Comparison of ENCODE assay signal across 23 mouse cellular contexts in the genomic region with DNA sequence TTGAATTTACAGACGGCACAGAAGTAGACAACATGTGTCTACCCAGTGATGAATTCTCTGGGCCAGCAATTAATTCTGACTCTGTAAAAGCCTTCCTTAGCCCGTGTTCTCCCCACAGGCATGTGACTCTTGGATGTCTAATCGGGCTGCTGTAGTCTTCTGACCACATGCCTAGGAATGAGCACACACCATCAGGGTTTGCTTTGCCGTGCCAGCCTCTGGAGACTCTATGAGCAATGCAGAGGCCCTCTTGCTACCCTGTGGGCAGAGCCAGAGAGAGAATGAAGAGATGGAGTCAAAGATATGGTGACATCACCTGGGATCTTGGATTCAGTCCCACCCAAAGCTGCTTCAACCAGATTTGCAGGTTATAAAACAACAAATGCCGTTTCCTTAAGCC. TPM values are rescaled to one million over a fixed set of nuclear protein-coding genes. Genes with fewer than 3 reads are reported as not detected.
A peak's percentile ranks its signal among the peaks of the same experiment; 100 is the strongest.
DNase-seq lines count a peak whose midpoint lies in the region; ATAC-seq and TF ChIP-seq lines count a peak whose summit lies in the region.
"Had no signal": no experiment of that assay in that cellular context is flagged by ENCODE, and none has a peak within 500 bp of the region (broad histone marks: within the 10 kb centered on the region; RNA-seq: fewer than 3 reads in every experiment).

No protein-coding gene starts in this region.

- TF ChIP-seq CTCF in Patski (IDR thresholded peaks at IDR 0.05), result no peak
- no peak for TF ChIP-seq CTCF in stomach, postnatal 0 days (IDR thresholded peaks at IDR 0.05; ENCODE audit: low read depth)

- CTCF ChIA-PET in Patski (lab: Charles Lee), result interaction anchor here (1.8 to 1.9 kb wide), 2 partner anchors 12 to 13 kb away, joined by 5 read pairs; no protein-coding TSS in a partner anchor

- no peak overlapping the region for H3K4me3 ChIP-seq in forebrain, embryonic 11.5 days (ENCODE audit: low read depth, low read length)
- H3K4me3 ChIP-seq in forebrain, embryonic 15.5 days, result no peak overlapping the region
- no peak overlapping the region for H3K4me3 ChIP-seq in stomach, postnatal 0 days (ENCODE audit: low read depth, low read length)
- H3K4me3 ChIP-seq: heart, adult 2 months; heart, embryonic 15.5 days; hindbrain, embryonic 13.5 days had no signal

- 86% methylated on average over 5 of the region's 5 CpGs for WGBS in forebrain, embryonic 11.5 days
- WGBS in forebrain, embryonic 15.5 days, result 83% methylated on average over 5 of the region's 5 CpGs
- 58% methylated on average over 5 of the region's 5 CpGs for WGBS in stomach, postnatal 0 days

- H3K27ac ChIP-seq in forebrain, embryonic 11.5 days (ENCODE audit: low read depth, low read length), result no peak overlapping the region
- H3K27ac ChIP-seq in forebrain, embryonic 15.5 days (replicated peaks), result no peak overlapping the region
- 0 out of 2 replicates have a peak overlapping the region, but pooled peaks have one; percentile 25 for H3K27ac ChIP-seq in stomach, postnatal 0 days (replicated peaks)
- H3K27ac ChIP-seq: heart, adult 2 months; heart, embryonic 15.5 days; hindbrain, embryonic 13.5 days; hindbrain, postnatal 0 days had no signal

- POLR2A ChIA-PET in Patski (lab: Charles Lee), result no interaction called here

- H3K4me1 ChIP-seq in forebrain, embryonic 11.5 days (replicated peaks; ENCODE audit: control insufficient read depth, insufficient read depth, low read length), result no peaks in the 10 kb centered on the region
- no peaks in the 10 kb centered on the region for H3K4me1 ChIP-seq in forebrain, embryonic 15.5 days
- H3K4me1 ChIP-seq in stomach, postnatal 0 days (replicated peaks; ENCODE audit: control insufficient read depth, insufficient read depth), result 0 out of 2 replicates have a peak, but pooled peaks cover 2% of the 10 kb centered on the region
- H3K4me1 ChIP-seq: hindbrain, embryonic 13.5 days had no signal

- no peak overlapping the region for H3K9ac ChIP-seq in forebrain, embryonic 11.5 days (ENCODE audit: low read length)
- no peak overlapping the region for H3K9ac ChIP-seq in forebrain, embryonic 15.5 days (replicated peaks)
- no peak overlapping the region for H3K9ac ChIP-seq in stomach, postnatal 0 days (ENCODE audit: low read length)
- H3K9ac ChIP-seq: heart, embryonic 15.5 days; hindbrain, embryonic 13.5 days had no signal

- no peaks in the 10 kb centered on the region for H3K27me3 ChIP-seq in forebrain, embryonic 11.5 days (ENCODE audit: control insufficient read depth, insufficient read depth, low read length)
- H3K27me3 ChIP-seq in forebrain, embryonic 15.5 days, result no peaks in the 10 kb centered on the region
- no peaks in the 10 kb centered on the region for H3K27me3 ChIP-seq in Patski
- no peaks in the 10 kb centered on the region for H3K27me3 ChIP-seq in stomach, postnatal 0 days (ENCODE audit: control insufficient read depth, insufficient read depth, low read length)
- H3K27me3 ChIP-seq: heart, embryonic 15.5 days; hindbrain, embryonic 13.5 days had no signal

- H3K36me3 ChIP-seq in forebrain, embryonic 11.5 days (ENCODE audit: control insufficient read depth, insufficient read depth, low read length), result no peaks in the 10 kb centered on the region
- no peaks in the 10 kb centered on the region for H3K36me3 ChIP-seq in forebrain, embryonic 15.5 days
- no peaks in the 10 kb centered on the region for H3K36me3 ChIP-seq in stomach, postnatal 0 days (ENCODE audit: control insufficient read depth, insufficient read depth, low read length)
- H3K36me3 ChIP-seq: G1E; heart, embryonic 15.5 days; hindbrain, embryonic 13.5 days had no signal

- H3K9me3 ChIP-seq in forebrain, embryonic 11.5 days (ENCODE audit: control insufficient read depth, low read length), result no peaks in the 10 kb centered on the region
- H3K9me3 ChIP-seq in forebrain, embryonic 15.5 days, result no peaks in the 10 kb centered on the region
- no peaks in the 10 kb centered on the region for H3K9me3 ChIP-seq in stomach, postnatal 0 days (ENCODE audit: control insufficient read depth, low read length)
- H3K9me3 ChIP-seq: heart, embryonic 15.5 days; hindbrain, embryonic 13.5 days had no signal

- no peak overlapping the region for H3K4me2 ChIP-seq in forebrain, embryonic 11.5 days (ENCODE audit: low read depth, low read length, severe bottlenecking)
- no peak overlapping the region for H3K4me2 ChIP-seq in forebrain, embryonic 15.5 days (replicated peaks)
- H3K4me2 ChIP-seq in stomach, postnatal 0 days (replicated peaks; ENCODE audit: low read depth), result no peak overlapping the region
- H3K4me2 ChIP-seq: heart, embryonic 11.5 days; heart, embryonic 15.5 days; hindbrain, embryonic 13.5 days had no signal

- DNase-seq in forebrain, embryonic 11.5 days (ENCODE audit: low spot score), result peak; percentile 35
- DNase-seq in 3T3-L1 (ENCODE audit: low read depth, low spot score), result peak; percentile 63
- no peak for DNase-seq in Patski (ENCODE audit: low read depth, low spot score)
- no peak for DNase-seq in stomach, postnatal 0 days (ENCODE audit: low spot score)
- DNase-seq in layer of hippocampus, adult 18-20 months (ENCODE audit: low spot score in 2 of 2), result no peak
- DNase-seq: adrenal gland, adult 2 months; adrenal gland, postnatal 25 days; cerebellum, adult 2 months; cerebellum, postnatal 10 days; gastrocnemius, postnatal 14 days; heart, adult 2 months; heart, postnatal 14 days had no signal

- no peak for ATAC-seq in forebrain, embryonic 11.5 days (replicated peaks; ENCODE audit: low FRiP score)
- no peak for ATAC-seq in forebrain, embryonic 15.5 days (replicated peaks)
- peak; percentile 44 for ATAC-seq in Patski
- ATAC-seq in stomach, postnatal 0 days (ENCODE audit: low FRiP score, low TSS enrichment), result peak; percentile 61; the same call in 1 of the 2 replicates
- ATAC-seq in frontal cortex, adult (ENCODE audit: low TSS enrichment), result no peak
- ATAC-seq: CD4-positive, CD25-positive, alpha-beta regulatory T cell, adult 4 months; forebrain, embryonic 14.5 days; hindbrain, postnatal 0 days had no signal

- TF ChIP-seq EP300 in stomach, postnatal 0 days (optimal IDR thresholded peaks at IDR 0.05), result no peak

- in situ Hi-C loops in Patski (cut with MboI; ENCODE audit: low pct_unique_long_range_greater_than_20kb), result no loop called here

RNA-seq across cellular contexts. Expression of gene Usp43, which starts 10.9 kb away (rescaled TPM):
- 1.0 and 1.4 TPM in 2 replicates for polyA plus RNA-seq in forebrain, embryonic 11.5 days (2014; fragmentation: Nextera tagmentation; extraction: Ambion mirVana)
- polyA plus RNA-seq in forebrain, embryonic 15.5 days (2015; fragmentation: Nextera tagmentation; extraction: Ambion mirVana), result 1.8 and 2.3 TPM in 2 replicates
- 6.6 TPM for polyA plus RNA-seq in Patski (2021)
- 2.0 and 2.9 TPM in 2 replicates for polyA plus RNA-seq in stomach, postnatal 0 days (2015; fragmentation: Nextera tagmentation; extraction: Ambion mirVana)
- under 1 TPM; 0.58 to 0.67 TPM for total RNA-seq in layer of hippocampus, adult 18-20 months (2021)
- total RNA-seq: hematopoietic stem cell, adult 5-6 weeks had no signal
- polyA plus RNA-seq: CD4-positive, CD25-positive, alpha-beta regulatory T cell, adult 4 months; G1E had no signal

RNA-seq across cellular contexts. Expression of gene Cfap52, which starts 54.4 kb away (rescaled TPM):
- 0.86 and 1.4 TPM in 2 replicates for polyA plus RNA-seq in forebrain, embryonic 11.5 days (2014; fragmentation: Nextera tagmentation; extraction: Ambion mirVana)
- polyA plus RNA-seq in forebrain, embryonic 15.5 days (2015; fragmentation: Nextera tagmentation; extraction: Ambion mirVana), result 2.6 and 4.1 TPM in 2 replicates
- 1.9 TPM for polyA plus RNA-seq in Patski (2021)
- 0.35 and 0.42 TPM in 2 replicates for polyA plus RNA-seq in stomach, postnatal 0 days (2015; fragmentation: Nextera tagmentation; extraction: Ambion mirVana)
- total RNA-seq in layer of hippocampus, adult 18-20 months (2021), result 1 to 10 TPM in 1 of 2 experiments, under 1 TPM in 1; 0.63 to 1.1 TPM
- total RNA-seq: adrenal gland, adult 2 months; adrenal gland, postnatal 25 days; G1E; heart, adult 2 months; hematopoietic stem cell, adult 5-6 weeks had no signal
- polyA plus RNA-seq: adrenal gland, adult 2 months; CD4-positive, CD25-positive, alpha-beta regulatory T cell, adult 4 months; embryonic facial prominence, embryonic 11.5 days; G1E had no signal

RNA-seq across cellular contexts. Expression of gene Stx8, which starts 54.9 kb away (rescaled TPM):
- polyA plus RNA-seq in forebrain, embryonic 11.5 days (2014; fragmentation: Nextera tagmentation; extraction: Ambion mirVana), result 52.6 and 53.8 TPM in 2 replicates
- polyA plus RNA-seq in forebrain, embryonic 15.5 days (2015; fragmentation: Nextera tagmentation; extraction: Ambion mirVana), result 67.6 and 68.6 TPM in 2 replicates
- 64.8 TPM for polyA plus RNA-seq in Patski (2021)
- polyA plus RNA-seq in stomach, postnatal 0 days (2015; fragmentation: Nextera tagmentation; extraction: Ambion mirVana), result 71.0 and 76.1 TPM in 2 replicates
- 10 to 100 TPM; 38.3 to 39.1 TPM for total RNA-seq in layer of hippocampus, adult 18-20 months (2021)

Comparison
In these comparisons a context has a peak if more than half of its experiments do, and no peak if none do; other contexts are left out.
1. ATAC-seq: peak in Patski (single experiment) and stomach, postnatal 0 days (single experiment); none in forebrain, embryonic 11.5 days (single experiment), forebrain, embryonic 15.5 days (single experiment) and frontal cortex, adult (single experiment).
2. DNase-seq: peak in forebrain, embryonic 11.5 days (single experiment) and 3T3-L1 (single experiment); none in Patski (single experiment), stomach, postnatal 0 days (single experiment) and layer of hippocampus, adult 18-20 months (0 of 2).